Mouse (Mus musculus) stomach, postnatal 0 days (tissue): ENCODE results near the gene Kctd4.

Experiments used
- CTCF ChIP-seq: IDR thresholded peaks from 2 replicates; pipeline ENCODE4 v1.5.1; 2016; ENCODE audit warnings: antibody characterized with exemption, low read depth, mild to moderate bottlenecking, moderate library complexity
- EP300 ChIP-seq: optimal IDR thresholded peaks from 2 replicates; pipeline ENCODE3; 2016; ENCODE audit warnings: antibody characterized with exemption

- TF ChIP-seq CTCF (peak; percentile 56), EP300 (no peak)
Observed at GRCm38 (mm10) chr14:75934359-75934758, 20.4 kb upstream of the Kctd4 start.
